ENCODE assay signal across 20 mouse cellular contexts in genomic region chr2:173344221-173344620, GRCm38 (mm10).
DNase-seq lines count a peak whose midpoint lies in the region; TF ChIP-seq lines count a peak whose summit lies in the region.
"Had no signal": no experiment of that assay in that cellular context is flagged by ENCODE, and none has a peak within 500 bp of the region (broad histone marks: within the 10 kb centered on the region; RNA-seq: fewer than 3 reads in every experiment).

No protein-coding gene starts in this region.

- no peak for TF ChIP-seq RAD21 in MEL (IDR thresholded peaks at IDR 0.05; ENCODE audit: low read depth, low read length)

- intact Hi-C loops in left cerebral cortex, adult 2 months (cut with DNase I): no loop called here

- TF ChIP-seq POLR2A in MEL (IDR thresholded peaks at IDR 0.05; ENCODE audit: control insufficient read depth in 1 of 2, insufficient read depth in 1 of 2, low read depth in 1 of 2, low read length in 2 of 2, poor library complexity in 1 of 2): no peak

- no peaks in the 10 kb centered on the region for H3K27me3 ChIP-seq in MEL (ENCODE audit: control insufficient read depth in 1 of 2, insufficient read depth in 2 of 2, low read length in 2 of 2)
- H3K27me3 ChIP-seq in heart, embryonic 10.5 days (ENCODE audit: insufficient read depth, poor library complexity, severe bottlenecking): peaks cover 47% of the 10 kb centered on the region
- H3K27me3 ChIP-seq: embryonic facial prominence, embryonic 13.5 days; midbrain, embryonic 15.5 days had no signal

- H3K4me3 ChIP-seq in left cerebral cortex, adult 2 months: no peak overlapping the region
- H3K4me3 ChIP-seq in MEL (ENCODE audit: control insufficient read depth in 1 of 2, insufficient read depth in 1 of 2, low read depth in 2 of 2, low read length in 2 of 2): no peak overlapping the region
- H3K4me3 ChIP-seq in heart, embryonic 10.5 days: no peak overlapping the region
- H3K4me3 ChIP-seq: embryonic facial prominence, embryonic 13.5 days; forebrain, embryonic 10.5 days; hindbrain, embryonic 13.5 days; limb, embryonic 10.5 days; liver, embryonic 15.5 days; midbrain, embryonic 15.5 days had no signal

- no peaks in the 10 kb centered on the region for H3K9me3 ChIP-seq in MEL (replicated peaks; ENCODE audit: insufficient read depth, low read length)
- H3K9me3 ChIP-seq in heart, embryonic 10.5 days: no peaks in the 10 kb centered on the region; the same call in 1 of the 2 replicates
- H3K9me3 ChIP-seq: hindbrain, embryonic 13.5 days; limb, embryonic 10.5 days; liver, embryonic 15.5 days; midbrain, embryonic 15.5 days had no signal

- H3K27ac ChIP-seq in left cerebral cortex, adult 2 months: no peak overlapping the region
- H3K27ac ChIP-seq in MEL (ENCODE audit: control insufficient read depth, low read depth, low read length): no peak overlapping the region
- no peak overlapping the region for H3K27ac ChIP-seq in heart, embryonic 10.5 days
- H3K27ac ChIP-seq: embryonic facial prominence, embryonic 13.5 days; forebrain, embryonic 10.5 days; hindbrain, embryonic 13.5 days; limb, embryonic 10.5 days; liver, embryonic 15.5 days; macrophage; midbrain, embryonic 15.5 days had no signal

- H3K79me2 ChIP-seq in MEL (ENCODE audit: control insufficient read depth, insufficient read depth, low read length, poor library complexity): no peaks in the 10 kb centered on the region

- no peaks in the 10 kb centered on the region for H3K4me1 ChIP-seq in MEL (ENCODE audit: control insufficient read depth in 1 of 2, insufficient read depth in 2 of 2, low read length in 2 of 2)
- peaks cover 37% of the 10 kb centered on the region for H3K4me1 ChIP-seq in heart, embryonic 10.5 days
- H3K4me1 ChIP-seq: liver, embryonic 15.5 days had no signal

- no peak for TF ChIP-seq EP300 in MEL (IDR thresholded peaks at IDR 0.05; ENCODE audit: low read depth in 1 of 2, low read length in 2 of 2)

- no peaks in the 10 kb centered on the region for H3K36me3 ChIP-seq in MEL (ENCODE audit: control insufficient read depth in 1 of 2, insufficient read depth in 2 of 2, low read length in 2 of 2)
- H3K36me3 ChIP-seq in heart, embryonic 10.5 days: no peaks in the 10 kb centered on the region
- H3K36me3 ChIP-seq: embryonic facial prominence, embryonic 13.5 days; forebrain, embryonic 10.5 days; hindbrain, embryonic 13.5 days; limb, embryonic 10.5 days; liver, embryonic 15.5 days; midbrain, embryonic 15.5 days had no signal

- 87% methylated on average over 5 of the region's 5 CpGs for WGBS in heart, embryonic 10.5 days

- peak; percentile 25 for TF ChIP-seq CTCF in left cerebral cortex, adult 2 months (IDR thresholded peaks at IDR 0.05)
- peak in 2 of 3 experiments; percentile 2 to 25; a peak in 1 of 6 replicates for TF ChIP-seq CTCF in MEL (IDR thresholded peaks at IDR 0.05 in 2 of 3, conservative IDR thresholded peaks at IDR 0.05 in 1 of 3; ENCODE audit: control insufficient read depth in 1 of 3, insufficient read depth in 1 of 3, low read depth in 2 of 3, low read length in 3 of 3, poor library complexity in 1 of 3, severe bottlenecking in 1 of 3)

- no peak overlapping the region for H3K9ac ChIP-seq in MEL (ENCODE audit: control insufficient read depth, low read depth, low read length, poor library complexity, severe bottlenecking)
- H3K9ac ChIP-seq: embryonic facial prominence, embryonic 13.5 days; hindbrain, embryonic 13.5 days; liver, embryonic 15.5 days; midbrain, embryonic 15.5 days had no signal

- DNase-seq in left cerebral cortex, adult 2 months (ENCODE audit: extremely low spot score in 1 of 2, low spot score in 2 of 2): no peak
- DNase-seq in left cerebral cortex, adult 9 months (ENCODE audit: low spot score in 2 of 2): no peak
- DNase-seq in thymus, postnatal 14 days: peak; percentile 40
- DNase-seq in thymus, postnatal 0 days (ENCODE audit: low spot score): no peak
- DNase-seq in MEL (ENCODE audit: low read depth, low spot score): peak; percentile 3
- no peak for DNase-seq in frontal cortex, postnatal 25 days (ENCODE audit: low spot score in 2 of 2)
- no peak for DNase-seq in heart, embryonic 10.5 days (ENCODE audit: low spot score)
- DNase-seq: adrenal gland, postnatal 10 days; cerebellum, adult 8-10 months; heart, adult 11 months; kidney, adult 2 months; kidney, postnatal 4 days; right cerebral cortex, postnatal 4 days had no signal

TF ChIP-seq in MEL, 35 proteins besides CTCF, POLR2A, EP300 and RAD21:
- TF ChIP-seq ZKSCAN1 (IDR thresholded peaks at IDR 0.05; ENCODE audit: low read depth, low read length) (no peak), MYC (IDR thresholded peaks at IDR 0.05; ENCODE audit: low read depth, low read length) (no peak), TBP (IDR thresholded peaks at IDR 0.05; ENCODE audit: low read depth, low read length) (no peak)
TF ChIP-seq in MEL: peak in this region for 0.

Comparison
In these comparisons a context has a peak if more than half of its experiments do, and no peak if none do; other contexts are left out.
1. DNase-seq: peak in thymus, postnatal 14 days (single experiment) and MEL (single experiment); none in left cerebral cortex, adult 2 months (0 of 2), left cerebral cortex, adult 9 months (0 of 2), thymus, postnatal 0 days (single experiment), frontal cortex, postnatal 25 days (0 of 2) and heart, embryonic 10.5 days (single experiment).